Mouse (Mus musculus) left cerebral cortex, postnatal 25 days (tissue): ENCODE measurements around the gene Usf2. TPM values are rescaled to one million over a fixed set of nuclear protein-coding genes. Genes with fewer than 3 reads are reported as not detected.
"Not testable (repeated sequence)": the region's sequence is repeated elsewhere in the genome, so short reads cannot be mapped to it uniquely, and the experiment has no call there.

Source experiments
- DNase-seq, 2 experiments: peaks; one replicate each; pipeline ENCODE4 v3.0.0; 2022; ENCODE audit warnings: low spot score in 2 of 2, mixed read lengths in 1 of 2
- intact Hi-C: fragments of 180-260 bp; cut with DNase I; formaldehyde crosslinking; loops from one replicate; pipeline ENCODE4 v1.15.1; 2025
- total RNA-seq, 2 experiments: library from RNA; stranded (reverse); gene quantifications; 2 replicates each; pipeline ENCODE4 v1.2.3; 2021

Usf2 gene
- total RNA-seq, 2 experiments from 2014 or later, result 139 to 144 TPM

GRCm38 (mm10) chr7:30935422-30936099 is 21.0 kb downstream of the Usf2 start:
- DNase-seq, intact Hi-C loops: not testable (repeated sequence)

- intact Hi-C loops, DNase-seq: not testable (repeated sequence)
Measured at GRCm38 (mm10) chr7:30924581-30924980, 32.0 kb downstream of the Usf2 start, which contains the start of gene Hamp2. TSS of gene Hamp2 (minus strand) at chr7:30924681.

GRCm38 (mm10) chr7:30924071-30924470 is 32.5 kb downstream of the Usf2 start:
- intact Hi-C loops, result no loop called here
- no peak for DNase-seq

GRCm38 (mm10) chr7:30922490-30922889 is 34.1 kb downstream of the Usf2 start:
- DNase-seq, intact Hi-C loops: not testable (repeated sequence)

- DNase-seq, result no peak
- intact Hi-C loops, result no loop called here
Measured at GRCm38 (mm10) chr7:30920217-30920616, 36.4 kb downstream of the Usf2 start.

GRCm38 (mm10) chr7:30917219-30917618 is 39.4 kb downstream of the Usf2 start:
- intact Hi-C loops, result no loop called here
- DNase-seq, result no peak

- intact Hi-C loops, result no loop called here
- no peak for DNase-seq
Measured at GRCm38 (mm10) chr7:30916713-30917112, 39.9 kb downstream of the Usf2 start.

GRCm38 (mm10) chr7:30914732-30915131 is 41.9 kb downstream of the Usf2 start, which contains the start of gene Mag:
TSS of gene Mag (minus strand) at chr7:30914873.
- intact Hi-C loops, result no loop called here
- no peak for DNase-seq

GRCm38 (mm10) chr7:30909773-30910172 is 46.8 kb downstream of the Usf2 start:
- DNase-seq, result no peak
- intact Hi-C loops, result no loop called here

- DNase-seq, result no peak
- intact Hi-C loops, result no loop called here
Measured at GRCm38 (mm10) chr7:30908992-30909431, 47.6 kb downstream of the Usf2 start.

- DNase-seq, result no peak
Measured at GRCm38 (mm10) chr7:30908277-30908991, 48.2 kb downstream of the Usf2 start.

GRCm38 (mm10) chr7:30904042-30904441 is 52.6 kb downstream of the Usf2 start:
- intact Hi-C loops, result no loop called here
- DNase-seq, result peak; percentile 36 to 44

More at GRCm38 (mm10) chr7:30908277-30908991, 48.2 kb downstream of the Usf2 start:
- intact Hi-C loops, result no loop called here

Other genes with a start within 250 kb of the Usf2 start
- 1 to 10 TPM in 1 of 2 experiments, under 1 TPM in 1; 0.60 to 1.2 TPM for gene Atp4a, start 244.6 kb downstream of the Usf2 start, total RNA-seq
- gene Tmem147, start 227.3 kb downstream of the Usf2 start, total RNA-seq, result 100 to 1,000 TPM; 119 to 130 TPM
- not detected for gene Gapdhs, start 213.1 kb downstream of the Usf2 start, total RNA-seq
- gene Sbsn, start 205.3 kb downstream of the Usf2 start, total RNA-seq, result 1 to 10 TPM; 5.7 to 7.0 TPM
- 1 to 10 TPM; 4.0 to 5.0 TPM for gene Dmkn, start 193.0 kb downstream of the Usf2 start, total RNA-seq
- gene Krtdap, start 168.9 kb downstream of the Usf2 start, total RNA-seq, result not detected
- gene Ffar2, start 133.0 kb downstream of the Usf2 start, total RNA-seq, result not detected
- not detected for gene Ffar3, start 100.6 kb downstream of the Usf2 start, total RNA-seq
- gene Ffar1, start 95.2 kb downstream of the Usf2 start, total RNA-seq, result not detected
- gene Cd22, start 76.5 kb downstream of the Usf2 start, total RNA-seq, result not detected
- gene Mag, start 41.9 kb downstream of the Usf2 start, total RNA-seq, result 100 to 1,000 TPM; 152 to 176 TPM
- gene Hamp2, start 32.1 kb downstream of the Usf2 start, total RNA-seq, result not detected
- gene Hamp, start 12.8 kb downstream of the Usf2 start, total RNA-seq, result not detected
- 1 to 10 TPM; 8.8 to 9.9 TPM for gene Lsr, start 16.7 kb upstream of the Usf2 start, total RNA-seq
- not detected for gene Fam187b, start 17.0 kb upstream of the Usf2 start, total RNA-seq
- 10 to 100 TPM; 22.6 to 27.8 TPM for gene Fxyd5, start 85.7 kb upstream of the Usf2 start, total RNA-seq
- gene Fxyd7, start 94.7 kb upstream of the Usf2 start, total RNA-seq, result 100 to 1,000 TPM; 185 to 232 TPM
- gene Fxyd1, start 100.4 kb upstream of the Usf2 start, total RNA-seq, result 10 to 100 TPM; 79.9 to 81.6 TPM
- gene Lgi4, start 102.5 kb upstream of the Usf2 start, total RNA-seq, result 10 to 100 TPM; 24.2 to 24.9 TPM
- not detected for gene Fxyd3, start 119.9 kb upstream of the Usf2 start, total RNA-seq
- 1 to 10 TPM; 3.0 to 4.2 TPM for gene Hpn, start 158.5 kb upstream of the Usf2 start, total RNA-seq
- 100 to 1,000 TPM; 616 to 649 TPM for gene Scn1b, start 170.2 kb upstream of the Usf2 start, total RNA-seq
- gene Gramd1a, start 199.1 kb upstream of the Usf2 start, total RNA-seq, result 100 to 1,000 TPM; 108 to 110 TPM